Mouse (Mus musculus) regulatory T cell (primary cell): ENCODE measurements around the gene Eef1g.

Source experiments
- in situ Hi-C: fragments of 300-600 bp; cut with MboI, MseI; formaldehyde crosslinking; loops from one replicate; pipeline ENCODE4 v1.15.1; 2025; ENCODE audit warnings: high pct_unique_total_duplicates

The Eef1g gene

DNA sequence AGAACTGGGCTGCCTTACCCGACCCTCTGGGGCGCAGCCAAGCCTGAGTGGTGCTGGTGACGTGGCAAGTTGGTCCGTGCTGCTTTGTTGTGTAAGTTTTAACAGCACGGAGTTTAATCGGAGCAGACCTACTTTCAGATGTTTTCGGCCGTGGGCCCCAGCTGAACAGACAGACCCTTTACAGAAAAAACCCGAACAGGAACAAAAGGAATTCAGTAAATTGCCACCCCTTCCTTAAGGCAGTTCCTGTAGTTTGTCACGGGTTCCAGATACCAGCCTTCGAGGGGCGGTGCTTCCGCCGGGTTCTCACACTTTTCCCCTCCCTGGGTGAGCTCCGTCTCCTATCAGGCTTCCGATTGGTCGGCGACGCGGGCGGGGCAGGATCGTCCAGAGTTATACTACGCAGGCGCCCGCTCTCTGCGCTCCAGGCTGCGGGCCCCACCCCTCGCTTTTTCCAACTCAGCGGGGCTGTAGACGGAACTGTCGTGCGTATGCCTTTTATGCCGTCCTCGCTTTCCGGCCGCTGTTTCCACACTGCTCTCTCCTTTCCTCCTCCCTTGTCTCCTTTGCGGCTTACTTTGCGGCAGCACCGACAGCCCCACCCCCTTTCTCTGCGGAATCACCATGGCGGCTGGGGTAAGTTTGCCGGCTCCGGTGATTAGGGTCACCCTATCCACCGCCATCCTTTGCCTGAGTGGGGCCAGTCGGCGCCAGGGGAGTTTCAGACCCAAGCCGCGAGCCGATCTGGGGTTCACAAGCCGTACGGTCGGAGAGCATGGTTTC is at the start of gene Eef1g:
Gene Eef1g (plus strand): TSS at position 452 of the 783 bp plus-strand sequence.
- in situ Hi-C loops, result loop anchor here (10.0 kb wide), 1 partner anchor 62 kb away; no protein-coding TSS in a partner anchor

DNA sequence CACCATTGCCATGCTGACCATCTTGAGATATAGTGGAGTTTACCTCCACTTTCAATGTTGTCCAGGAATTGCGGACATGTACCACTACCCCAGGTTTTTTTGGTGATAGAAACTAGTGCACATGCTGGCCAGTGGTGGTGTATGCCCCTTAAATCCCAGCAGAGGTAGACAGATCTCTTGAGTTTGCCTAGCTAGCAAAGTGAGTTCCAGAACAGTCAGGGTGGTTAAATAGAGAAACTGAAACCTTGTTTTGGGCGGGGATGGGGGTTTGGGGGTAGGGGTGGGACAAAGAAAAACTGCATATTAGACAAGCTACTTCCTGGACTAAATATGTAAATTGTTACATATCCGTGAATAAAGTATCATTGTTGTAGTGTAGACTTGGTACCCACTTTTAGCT is 47.8 kb upstream of the Eef1g start:
- in situ Hi-C loops, result no loop called here

DNA sequence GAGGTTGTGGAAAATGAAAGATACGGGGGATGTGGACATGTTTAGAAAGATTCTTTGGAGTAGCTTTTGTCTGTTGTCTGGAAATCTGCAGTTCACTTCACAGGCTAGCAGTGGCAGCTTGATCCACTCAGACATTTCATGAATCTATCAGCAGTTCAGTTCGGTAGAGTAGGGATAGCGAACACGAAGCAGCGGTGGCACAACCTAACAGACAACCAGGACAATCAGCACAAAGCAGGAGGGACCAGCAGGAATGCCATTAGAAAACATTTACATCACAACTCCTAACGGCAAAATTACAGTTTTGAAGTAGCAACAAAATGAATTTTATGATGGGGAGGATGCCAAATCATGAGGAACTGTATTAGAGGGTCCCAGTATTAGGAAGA is 47.2 kb upstream of the Eef1g start:
- in situ Hi-C loops, result no loop called here

DNA sequence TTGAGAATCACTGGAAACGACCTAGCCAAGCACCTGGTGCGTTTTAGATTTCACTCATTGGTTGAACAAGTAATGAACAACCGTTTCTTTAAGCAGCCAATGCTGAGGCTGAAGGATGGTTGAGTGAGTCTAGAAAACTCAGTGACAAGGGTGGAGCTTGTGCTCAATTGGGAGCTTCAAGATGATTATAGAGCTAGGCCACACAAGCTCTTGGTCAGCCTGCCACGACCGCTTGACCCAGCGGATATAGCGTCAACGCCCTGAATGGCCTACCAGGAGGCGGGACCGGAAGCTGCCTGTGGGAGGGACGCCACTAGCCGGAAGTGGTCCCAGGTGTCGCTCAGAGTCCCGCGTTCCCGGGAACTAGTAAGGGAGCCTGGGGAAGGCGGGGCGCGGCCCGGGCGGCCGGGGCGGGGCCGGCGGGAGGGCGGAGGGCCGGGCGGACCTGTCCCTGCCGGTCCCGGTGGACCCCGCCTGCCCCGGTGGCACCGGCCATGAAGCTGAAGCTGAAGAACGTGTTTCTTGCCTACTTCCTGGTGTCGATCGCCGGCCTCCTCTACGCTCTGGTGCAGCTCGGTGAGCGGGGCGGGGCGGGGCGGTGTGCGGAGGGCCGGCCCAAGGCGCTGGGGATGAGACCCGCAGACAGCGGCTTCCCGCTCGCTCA is 46.6 kb upstream of the Eef1g start, which contains the start of gene B3gat3:
Gene B3gat3 (plus strand): TSS at position 302 of the 664 bp plus-strand sequence.
- in situ Hi-C loops, result no loop called here

DNA sequence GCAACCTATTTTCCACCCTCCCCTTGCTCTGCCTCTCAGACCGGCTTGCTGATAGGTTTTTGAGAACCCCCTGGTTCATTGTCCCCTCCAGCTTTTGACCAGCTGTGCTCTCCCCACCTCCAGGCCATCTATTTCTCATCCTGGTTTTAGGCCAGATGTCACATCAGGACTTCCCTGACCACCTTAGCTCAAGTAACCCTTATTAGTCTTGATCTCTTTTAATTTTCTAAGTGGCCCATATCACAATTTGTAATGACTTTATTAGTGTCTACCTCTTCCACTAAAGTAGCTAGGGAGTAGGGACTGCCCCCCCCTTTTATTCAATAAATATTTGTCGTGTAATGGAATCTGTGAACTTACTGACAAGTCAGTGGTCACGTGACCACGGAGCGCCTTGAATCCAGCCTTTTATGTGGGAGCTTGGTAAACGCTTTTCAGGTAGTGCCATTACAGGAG is 46.0 kb upstream of the Eef1g start:
- in situ Hi-C loops, result no loop called here

DNA sequence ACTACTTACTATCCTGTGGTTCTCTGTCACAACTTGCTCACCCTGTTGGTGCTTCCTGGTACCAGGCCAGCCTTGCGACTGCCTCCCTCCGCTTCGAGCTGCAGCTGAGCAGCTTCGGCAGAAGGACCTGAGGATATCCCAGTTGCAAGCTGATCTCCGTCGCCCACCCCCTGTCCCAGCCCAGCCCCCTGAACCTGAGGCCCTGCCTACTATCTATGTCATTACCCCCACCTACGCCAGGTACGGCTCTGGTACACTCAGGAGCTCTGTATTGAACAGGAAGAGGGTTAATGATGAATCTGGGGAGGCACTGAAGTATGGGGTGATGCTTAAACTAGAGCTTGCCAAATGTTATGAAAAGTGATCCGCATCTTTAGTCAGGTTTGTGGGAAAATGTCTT is 45.1 kb upstream of the Eef1g start:
- in situ Hi-C loops, result no loop called here

DNA sequence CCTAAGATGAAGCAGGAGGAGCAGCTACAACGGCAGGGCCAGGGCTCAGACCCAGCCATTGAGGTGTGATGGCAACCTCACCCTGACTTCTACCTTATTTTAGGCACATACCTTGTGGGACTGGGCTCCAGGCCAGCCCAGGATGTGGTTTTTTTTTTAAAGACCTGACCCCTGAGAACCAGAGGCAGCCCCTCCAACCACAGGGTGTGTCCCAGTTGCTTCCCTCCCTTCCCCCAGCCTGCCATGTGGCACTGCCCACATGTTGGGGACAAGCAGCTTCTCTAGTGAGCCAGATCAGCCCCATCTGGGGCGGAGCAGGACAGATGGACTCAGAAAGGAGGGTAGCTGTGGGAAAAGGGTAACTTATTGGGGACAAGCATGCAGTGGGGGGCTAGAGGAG is 40.1 kb upstream of the Eef1g start:
- in situ Hi-C loops, result no loop called here

DNA sequence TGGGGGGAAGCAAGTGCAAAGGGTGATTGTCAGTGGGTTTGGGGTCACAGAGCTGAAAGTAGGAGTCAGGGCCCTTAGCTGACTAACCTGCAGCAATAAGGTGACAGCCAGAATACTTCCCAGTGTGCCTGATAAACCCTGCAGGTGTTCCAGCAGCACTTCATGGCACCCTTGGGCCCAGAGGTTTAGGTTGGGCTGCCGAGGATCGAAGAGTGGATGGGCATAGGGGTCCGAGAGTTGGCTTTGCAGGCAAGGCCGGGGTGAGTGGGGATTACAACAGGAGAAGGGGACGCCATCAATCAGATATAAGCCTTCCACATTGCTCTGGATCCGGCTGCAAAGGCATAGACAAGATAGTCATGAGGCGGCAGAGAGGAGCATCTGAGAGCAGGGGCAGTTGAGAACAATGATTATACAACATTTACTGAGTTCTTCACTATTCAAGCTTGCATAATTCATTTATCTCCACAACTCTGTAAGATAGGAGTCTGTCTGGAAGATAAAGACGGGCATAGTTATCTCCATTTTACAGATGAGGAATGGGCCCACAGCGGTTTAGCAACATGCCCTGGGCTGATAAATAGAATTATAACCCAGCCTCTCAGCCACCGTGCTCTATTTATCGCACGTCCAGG is 38.8 kb upstream of the Eef1g start:
- in situ Hi-C loops, result no loop called here

DNA sequence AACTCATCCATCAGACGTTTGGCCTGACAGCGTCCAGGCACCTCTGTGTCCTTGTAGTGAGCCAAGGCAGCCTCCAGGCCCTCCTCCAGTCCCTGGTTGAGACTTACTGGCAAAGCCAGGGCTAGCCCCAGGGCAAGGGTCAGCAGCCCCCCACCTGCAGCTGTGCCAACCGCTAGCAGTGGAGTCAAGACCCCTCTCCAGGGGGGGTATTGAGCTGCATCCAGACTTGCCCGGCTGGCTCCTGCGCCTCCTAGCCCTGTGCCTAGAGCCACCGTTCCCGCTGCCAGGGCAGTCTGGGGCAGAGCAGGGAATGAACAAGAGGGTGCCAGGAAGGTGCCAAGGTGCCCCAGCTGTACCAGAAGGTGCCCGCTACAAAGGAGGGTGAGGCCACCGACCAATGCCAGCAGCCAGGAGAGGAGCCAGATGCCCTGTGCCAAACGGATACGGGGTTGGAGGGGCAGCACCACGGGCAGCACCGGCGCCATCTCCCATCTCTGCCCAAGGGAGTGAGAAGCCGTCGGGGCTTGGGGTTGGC is 38.1 kb upstream of the Eef1g start:
- in situ Hi-C loops, result no loop called here

DNA sequence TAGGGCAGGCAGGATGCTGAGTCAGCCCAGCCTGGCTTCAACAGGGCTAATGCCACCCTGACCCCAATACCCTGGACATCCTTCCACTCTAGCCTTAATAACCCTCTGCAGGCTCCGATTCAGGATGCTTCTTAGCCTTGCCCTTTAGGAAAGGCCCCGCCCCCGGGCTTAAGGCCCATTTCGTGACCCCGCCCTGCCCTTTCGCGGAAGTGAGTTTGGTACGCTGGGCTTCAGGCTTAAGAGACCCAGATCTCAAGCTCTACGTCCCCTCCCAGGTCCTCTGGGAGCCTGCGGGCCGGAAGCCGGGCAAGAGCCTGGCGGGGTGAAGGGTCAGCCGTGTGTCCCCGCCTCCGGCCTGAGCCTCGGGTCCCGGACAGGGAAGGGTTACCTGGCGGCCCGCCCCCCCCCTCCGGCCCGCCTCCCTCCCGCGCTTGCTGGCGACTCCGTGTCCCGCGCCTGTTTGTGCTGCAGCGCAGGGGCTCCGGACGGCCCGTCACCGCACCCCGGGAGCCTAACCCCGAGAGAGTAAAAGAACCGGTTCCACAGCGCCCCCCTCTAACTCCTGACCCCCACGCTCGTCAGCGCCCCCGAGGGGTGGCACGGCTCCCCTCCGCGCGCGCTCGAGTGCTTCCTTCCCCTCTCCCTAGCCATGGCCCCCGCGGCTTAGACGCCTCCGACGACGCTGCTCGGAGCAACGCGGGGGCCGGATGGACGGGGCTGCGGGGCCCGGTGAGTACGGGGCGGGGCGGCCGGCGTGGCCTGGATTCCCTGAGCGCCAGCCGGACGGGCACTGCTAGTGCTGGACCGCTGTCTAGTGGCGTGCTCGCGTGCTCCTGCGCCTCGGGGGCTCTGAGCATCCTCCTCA is 37.4 kb upstream of the Eef1g start, which contains the start of the genes Rom1 and Eml3:
Gene Rom1 (minus strand): TSS at position 133 of the 865 bp plus-strand sequence.
Gene Eml3 (plus strand): TSS at position 329 of the 865 bp plus-strand sequence.
- in situ Hi-C loops, result no loop called here

DNA sequence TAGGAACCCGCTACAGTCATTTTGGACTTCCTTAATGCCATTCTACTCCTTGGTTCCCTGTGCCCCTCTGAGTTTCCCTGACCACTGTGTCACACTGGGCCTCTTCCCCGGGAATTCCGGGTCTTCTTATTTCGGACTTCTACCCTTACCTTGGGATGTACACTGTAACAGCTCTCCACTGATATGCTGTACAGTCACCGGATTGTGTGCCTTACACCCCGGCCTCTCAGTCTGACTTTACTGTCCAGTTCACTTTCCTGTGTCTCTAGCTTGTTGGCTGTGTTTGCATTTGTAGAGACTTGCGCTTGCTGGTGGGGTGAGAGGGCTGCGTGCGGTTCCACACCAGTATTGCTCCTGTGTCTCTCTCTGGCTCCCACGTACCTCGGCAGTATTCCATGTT is 36.7 kb upstream of the Eef1g start:
- in situ Hi-C loops, result no loop called here

DNA sequence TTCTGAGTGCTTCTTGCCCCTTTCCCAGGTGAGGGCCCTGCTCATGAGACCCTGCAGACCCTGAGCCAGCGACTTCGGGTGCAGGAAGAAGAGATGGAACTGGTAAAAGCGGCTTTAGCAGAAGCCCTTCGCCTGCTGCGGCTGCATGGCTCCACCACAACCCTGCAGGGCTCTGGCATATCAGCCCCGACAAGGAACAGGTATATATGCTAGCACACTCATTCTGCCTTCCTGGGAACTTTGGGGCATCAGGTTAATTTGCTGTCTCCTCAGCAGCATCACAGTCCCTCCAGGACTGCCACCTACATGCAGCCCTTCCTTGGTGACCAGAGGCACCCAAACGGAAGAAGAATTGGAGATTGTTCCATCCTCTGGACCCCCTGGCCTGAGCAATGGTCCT is 36.1 kb upstream of the Eef1g start:
- in situ Hi-C loops, result no loop called here

DNA sequence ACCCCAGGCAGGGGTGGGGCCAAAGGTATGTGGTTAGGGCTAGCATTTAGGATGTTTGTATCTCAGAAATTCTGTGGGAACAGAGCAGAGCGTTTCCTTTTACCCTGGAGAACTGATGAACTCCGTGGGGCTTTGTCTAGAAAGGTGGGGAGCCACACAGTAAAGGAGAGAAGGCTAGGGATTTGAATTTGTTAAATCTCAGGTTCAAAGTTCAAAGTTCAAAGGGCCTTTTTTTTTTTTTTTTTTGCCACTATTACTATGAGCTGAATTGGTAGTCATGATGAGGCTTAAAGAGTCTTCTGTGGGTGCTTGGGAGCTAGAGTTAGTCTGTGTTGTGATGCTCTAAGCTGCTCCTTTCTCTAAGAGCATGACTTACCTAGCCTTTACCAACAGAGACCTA is 30.1 kb upstream of the Eef1g start:
- in situ Hi-C loops, result loop anchor here (5.0 kb wide), 1 partner anchor 34 kb away; no protein-coding TSS in a partner anchor

DNA sequence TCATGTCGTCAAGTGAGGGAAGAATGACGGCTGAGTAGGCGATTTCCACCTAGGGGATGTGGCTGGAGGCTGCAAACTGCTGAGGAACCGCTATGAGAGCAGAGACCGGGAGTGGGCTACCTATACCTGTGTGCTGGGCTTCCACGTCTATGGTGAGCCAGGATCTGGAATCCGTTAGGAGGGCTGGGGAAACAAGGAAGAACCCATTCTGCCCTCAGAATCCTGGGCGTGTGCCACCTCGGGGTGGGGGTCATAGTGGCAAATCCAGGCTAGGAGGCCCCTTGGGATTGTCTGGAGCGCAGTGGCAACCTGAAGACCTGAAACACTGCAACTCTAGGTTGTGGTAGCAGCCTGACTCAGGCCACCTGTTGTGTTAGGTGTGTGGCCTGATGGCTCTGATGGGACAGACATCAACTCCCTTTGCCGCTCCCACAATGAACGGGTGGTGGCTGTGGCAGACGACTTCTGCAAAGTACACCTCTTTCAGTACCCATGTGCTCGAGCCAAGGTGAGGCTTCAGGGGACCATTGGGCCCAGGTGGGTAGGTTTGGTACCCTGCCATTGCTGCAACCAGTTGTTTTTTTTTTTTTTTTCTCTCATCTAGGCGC is 26.2 kb upstream of the Eef1g start:
- in situ Hi-C loops, result no loop called here

DNA sequence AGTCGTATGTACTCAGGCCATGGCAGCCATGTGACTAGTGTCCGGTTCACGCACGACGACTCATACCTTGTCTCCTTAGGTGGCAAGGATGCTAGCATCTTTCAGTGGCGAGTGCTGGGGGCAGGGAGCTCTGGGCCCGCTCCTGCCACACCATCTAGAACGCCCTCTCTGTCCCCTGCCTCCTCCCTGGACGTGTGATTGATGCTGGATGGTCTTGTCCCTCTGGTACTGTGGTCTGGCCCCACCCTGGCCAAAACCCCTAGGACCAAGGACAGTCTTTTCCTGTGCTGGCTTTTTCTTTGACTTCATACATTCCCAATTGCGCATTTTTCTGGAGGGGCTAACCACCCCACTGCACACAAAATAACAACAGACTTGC is 25.7 kb upstream of the Eef1g start:
- in situ Hi-C loops, result no loop called here

DNA sequence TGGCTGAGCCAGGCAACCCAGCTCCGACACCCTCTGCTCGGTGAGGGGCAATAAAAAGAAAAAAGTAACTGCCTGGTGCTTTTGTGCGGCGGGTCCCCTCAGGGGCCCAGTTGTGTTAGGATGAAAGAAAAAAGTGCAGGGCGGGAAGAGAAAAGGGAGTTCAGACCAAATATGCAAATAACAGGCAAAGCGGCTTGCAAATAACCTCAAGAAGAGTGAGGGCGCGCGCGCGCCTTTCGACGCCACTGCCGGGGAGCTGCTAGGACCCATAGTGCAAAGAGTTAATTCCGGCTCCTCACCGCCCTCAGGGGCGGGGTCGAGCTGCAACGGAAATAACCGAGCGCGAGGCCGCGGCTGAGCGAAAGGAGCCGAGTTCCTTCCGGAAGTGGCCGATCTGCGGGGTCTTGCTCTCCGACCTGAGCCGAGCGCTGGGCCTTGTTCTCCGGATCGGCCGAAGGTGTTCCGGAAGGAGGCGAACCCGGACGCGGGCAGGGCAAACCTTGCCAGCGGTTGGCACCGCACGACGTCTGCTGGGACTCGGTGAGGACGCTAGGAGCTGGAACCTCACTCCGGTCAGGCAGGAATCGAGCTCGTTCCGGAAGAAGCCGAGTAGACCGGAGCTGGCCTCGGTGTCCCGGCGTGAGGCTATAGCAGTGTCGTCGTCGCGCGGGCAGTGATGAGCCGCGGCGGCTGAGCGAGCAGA is 25.2 kb upstream of the Eef1g start, which contains the start of gene Mta2:
Gene Mta2 (plus strand): TSS at position 361 of the 703 bp plus-strand sequence.
- in situ Hi-C loops, result no loop called here

DNA sequence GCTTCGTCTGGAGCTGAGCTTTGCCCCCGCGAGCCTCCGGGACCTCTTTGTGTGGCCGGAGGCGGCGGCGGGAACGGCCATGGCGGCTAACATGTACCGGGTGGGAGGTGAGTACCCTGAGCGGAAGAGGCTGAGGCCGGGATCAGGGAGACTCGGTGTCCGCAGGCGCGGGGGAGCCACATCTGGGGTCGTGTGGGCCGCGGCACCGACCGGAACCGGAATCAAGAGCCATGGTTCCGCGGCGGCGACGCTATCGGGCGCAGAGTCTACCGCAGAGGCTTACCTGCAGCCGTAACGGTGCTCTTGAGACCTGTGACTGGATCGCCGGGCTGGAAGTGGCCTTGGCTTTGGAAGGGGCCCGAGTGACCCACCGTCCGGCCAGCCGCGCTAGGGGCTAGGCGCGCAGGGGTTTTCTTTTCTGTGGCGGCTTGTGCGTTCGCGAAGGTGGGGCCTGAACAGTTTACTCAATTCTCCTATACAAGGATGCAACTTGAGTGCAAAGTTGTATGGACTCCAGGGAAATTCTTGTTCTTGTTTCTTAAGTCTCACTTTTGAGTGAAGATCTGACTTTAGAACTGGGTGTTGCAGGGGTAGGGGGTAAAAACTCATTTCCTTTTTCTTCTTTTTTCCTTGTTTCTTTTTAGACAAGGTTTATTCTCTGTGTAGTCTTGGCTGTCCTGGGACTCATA is 24.4 kb upstream of the Eef1g start:
- in situ Hi-C loops, result no loop called here

DNA sequence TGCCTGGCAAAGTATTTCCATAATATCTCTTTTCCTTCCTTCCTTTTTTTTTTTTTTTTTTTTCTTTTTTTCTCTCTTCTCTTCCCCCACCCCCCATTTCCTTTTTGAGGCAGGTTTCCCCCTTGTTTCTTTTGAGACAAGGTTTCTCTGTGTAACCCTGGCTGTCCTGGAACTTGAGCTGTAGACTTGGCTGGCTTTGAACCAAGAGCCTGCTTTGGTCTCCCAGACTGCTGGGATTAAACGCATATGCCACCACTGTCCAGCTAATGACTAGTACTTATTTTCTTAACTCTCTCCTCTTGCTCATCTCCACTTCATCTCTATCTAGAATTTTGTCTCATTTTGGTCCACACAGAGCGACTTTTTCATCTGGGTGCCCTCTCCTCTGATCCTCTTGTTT is 23.8 kb upstream of the Eef1g start:
- in situ Hi-C loops, result no loop called here

DNA sequence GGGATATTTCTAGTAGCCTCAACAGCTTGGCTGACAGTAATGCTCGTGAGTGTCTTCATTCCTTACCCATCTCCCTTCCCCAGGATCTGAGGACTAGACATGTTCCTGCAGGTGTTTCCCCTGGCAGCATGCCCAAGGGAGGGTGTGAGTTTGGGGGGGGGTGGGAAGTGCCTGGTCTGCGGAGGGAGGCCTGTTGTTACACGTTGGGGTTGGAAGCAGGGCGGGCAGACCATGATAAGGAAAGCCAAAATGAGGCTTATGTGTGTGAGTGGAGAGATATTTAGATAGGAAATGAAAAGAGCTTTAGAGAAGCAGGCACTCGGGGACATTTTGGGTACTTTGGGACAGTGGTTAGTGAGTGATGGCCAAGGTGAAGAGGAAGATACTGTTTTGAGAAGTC is 22.8 kb upstream of the Eef1g start:
- in situ Hi-C loops, result no loop called here
